Mouse (Mus musculus) liver, embryonic 16.5 days (tissue): Measurements from ENCODE around the gene Nkapl. TPM values are rescaled to one million over a fixed set of nuclear protein-coding genes. Genes with fewer than 3 reads are reported as not detected.

Experiments used
- ATAC-seq: fragments of 200-750 bp; cut with Nextera tagmentation; 2 replicates; pipeline ENCODE4 v1.8.0; 2017; ENCODE audit warnings: low read depth, mild to moderate bottlenecking, moderate number of reproducible peaks, moderate library complexity
- H3K27ac ChIP-seq: fragments of 300-500 bp; sonication (generic); 2 replicates; pipeline ENCODE4 v1.5.1; 2014; ENCODE audit warnings: mild to moderate bottlenecking, low read length
- H3K27me3 ChIP-seq: fragments of 300-500 bp; sonication (generic); 2 replicates; pipeline ENCODE4 v1.6.1; 2014; ENCODE audit warnings: low read depth, low read length, mixed read lengths; ENCODE audit not compliant: control insufficient read depth, insufficient read depth
- H3K36me3 ChIP-seq: fragments of 300-500 bp; sonication (generic); 2 replicates; pipeline ENCODE4 v1.6.1; 2014; ENCODE audit warnings: mild to moderate bottlenecking; ENCODE audit not compliant: control insufficient read depth, insufficient read depth
- H3K4me1 ChIP-seq: fragments of 300-500 bp; sonication (generic); 2 replicates; pipeline ENCODE4 v1.6.1; 2014; ENCODE audit warnings: low read depth, low read length, mixed read lengths; ENCODE audit not compliant: control insufficient read depth
- H3K4me2 ChIP-seq: fragments of 300-500 bp; sonication (generic); 2 replicates; pipeline ENCODE4 v1.6.1; 2014; ENCODE audit warnings: low read depth, low read length, mixed read lengths
- H3K4me3 ChIP-seq: fragments of 300-500 bp; sonication (generic); 2 replicates; pipeline ENCODE4 v1.5.1; 2014; ENCODE audit warnings: low read depth, mild to moderate bottlenecking, low read length
- H3K9ac ChIP-seq: fragments of 300-500 bp; sonication (generic); 2 replicates; pipeline ENCODE4 v1.6.1; 2014; ENCODE audit warnings: low read depth, low read length
- H3K9me3 ChIP-seq: fragments of 300-500 bp; sonication (generic); replicated peaks from 2 replicates; pipeline ENCODE4 v1.6.1; 2016; ENCODE audit warnings: low read length; ENCODE audit not compliant: control insufficient read depth
- WGBS: fragments of 180-500 bp; shearing (Covaris S2); extraction: QIAGEN DNeasy Blood & Tissue Kit; methylation state at CpG from one replicate; pipeline ENCODE4 v1.1.7; 2014; ENCODE audit not compliant: insufficient replicate concordance; 5-methylcytosine and 5-hydroxymethylcytosine counted together
- polyA plus RNA-seq: library from polyadenylated mRNA; unstranded; fragments of >200 nt; fragmentation: Nextera tagmentation; extraction: Ambion mirVana; gene quantifications from 2 replicates; pipeline ENCODE4 v1.2.1, GENCODE M21; 2015

Nkapl gene
- polyA plus RNA-seq, 1 experiment from 2014 or later = 1.0 TPM

- Histone ChIP-seq H3K9me3 (no peaks in the 10 kb centered on the region), H3K27me3 (no peaks in the 10 kb centered on the region), H3K4me2 (no peak overlapping the region), H3K4me3 (no peak overlapping the region), H3K9ac (no peak overlapping the region), H3K27ac (no peak overlapping the region), H3K4me1 (peaks cover 4% of the 10 kb centered on the region), H3K36me3 (peaks cover 9% of the 10 kb centered on the region; the same call in 1 of the 2 replicates)
- ATAC-seq = no peak
- 78% methylated on average over 9 of the region's 9 CpGs for WGBS
Observed at GRCm38 (mm10) chr13:21446796-21447195, 21.5 kb downstream of the Nkapl start.

DNA sequence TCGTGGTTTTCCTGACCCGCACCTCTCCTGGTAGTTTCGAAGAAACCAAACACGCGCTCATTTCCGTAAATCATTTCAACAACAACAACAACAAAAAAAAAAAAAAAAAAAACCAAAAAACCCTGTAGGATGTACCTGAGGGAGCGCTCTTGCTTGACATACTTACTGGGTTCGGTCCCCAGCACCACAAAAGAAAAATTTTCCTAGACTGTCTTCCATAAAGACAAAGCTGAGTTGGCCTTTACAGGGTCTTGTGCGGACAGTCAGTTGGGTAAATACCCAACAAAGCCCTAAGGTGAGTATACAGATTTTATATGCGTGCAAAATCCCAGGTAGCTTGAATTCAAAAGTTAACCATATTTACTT is 27.1 kb downstream of the Nkapl start:
- H3K27ac ChIP-seq = peak overlapping the region; percentile 83
- WGBS = 20% methylated on average over 10 of the region's 10 CpGs
- 0 out of 2 replicates have a peak, but pooled peaks have one; percentile 4 for ATAC-seq

GRCm38 (mm10) chr13:21440503-21441206 is 27.7 kb downstream of the Nkapl start, which contains the start of gene Pgbd1:
Gene Pgbd1 (minus strand): TSS chr13:21441058.
- Histone ChIP-seq H3K36me3 (peaks cover 6% of the 10 kb centered on the region; the same call in 1 of the 2 replicates), H3K27ac (peak within 1 kb of the TSS; percentile 83), H3K9me3 (no peaks in the 10 kb centered on the region), H3K27me3 (no peaks in the 10 kb centered on the region), H3K4me2 (peak within 1 kb of the TSS; percentile 79), H3K4me3 (peak within 1 kb of the TSS; percentile 73), H3K9ac (peak within 1 kb of the TSS; percentile 73), H3K4me1 (peaks cover 8% of the 10 kb centered on the region)
- ATAC-seq = peak; percentile 81
- under 1% methylated on average over 32 of the region's 32 CpGs for WGBS

More for the DNA sequence above, 27.1 kb downstream of the Nkapl start:
- no peaks in the 10 kb centered on the region for H3K27me3 ChIP-seq
- peaks cover 6% of the 10 kb centered on the region; the same call in 1 of the 2 replicates for H3K36me3 ChIP-seq
- peaks cover 8% of the 10 kb centered on the region for H3K4me1 ChIP-seq
- peak overlapping the region; percentile 73 for H3K9ac ChIP-seq
- H3K9me3 ChIP-seq = no peaks in the 10 kb centered on the region
- H3K4me2 ChIP-seq = peak overlapping the region; percentile 79
- H3K4me3 ChIP-seq = peak overlapping the region; percentile 73

DNA sequence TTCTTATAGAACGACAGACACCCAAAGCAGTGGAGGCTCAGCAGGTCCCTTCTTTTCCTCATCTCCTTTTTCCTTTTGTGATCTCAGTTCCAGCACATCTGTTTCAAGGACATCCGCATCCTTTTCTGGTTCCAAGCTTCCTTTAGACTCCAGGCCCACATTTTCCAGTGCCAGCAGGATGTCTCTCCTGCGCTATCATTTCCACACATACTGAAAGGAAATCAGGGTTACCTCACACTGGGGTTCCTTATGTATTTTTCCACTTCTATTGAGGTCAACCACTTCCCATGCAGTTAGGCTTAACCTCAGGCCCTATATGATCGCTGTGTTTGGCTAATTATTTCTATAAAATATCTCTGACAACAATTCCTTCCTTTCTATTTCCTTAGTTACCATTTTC is 32.8 kb downstream of the Nkapl start:
- no peak for ATAC-seq
- no peak overlapping the region for H3K9ac ChIP-seq
- H3K4me3 ChIP-seq = no peak overlapping the region

DNA sequence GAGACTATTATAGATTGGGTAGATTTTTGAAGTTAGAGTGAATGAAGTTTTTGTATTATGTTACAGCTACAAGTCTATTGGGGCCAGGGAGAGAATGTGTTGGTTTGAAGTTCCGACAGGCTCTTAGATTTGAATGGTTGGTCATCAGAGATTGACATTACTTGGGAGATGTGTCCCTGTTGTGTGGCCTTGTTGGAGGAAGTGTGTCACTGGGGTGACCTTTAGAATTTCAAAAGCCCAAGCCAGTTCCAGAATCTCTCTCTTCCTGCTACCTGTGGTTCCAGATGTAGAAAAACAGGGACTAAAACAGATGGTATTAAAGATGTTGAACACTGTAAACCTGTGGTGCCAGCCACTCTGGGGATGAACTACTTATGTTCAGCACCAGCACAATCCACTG is 40.7 kb downstream of the Nkapl start:
- 86% methylated on average over 1 of the region's 1 CpGs for WGBS
- no peaks in the 10 kb centered on the region for H3K27me3 ChIP-seq
- H3K4me3 ChIP-seq = no peak overlapping the region
- H3K36me3 ChIP-seq = no peaks in the 10 kb centered on the region
- no peaks in the 10 kb centered on the region for H3K9me3 ChIP-seq
- no peak overlapping the region for H3K27ac ChIP-seq
- H3K4me2 ChIP-seq = no peak overlapping the region
- no peak for ATAC-seq
- H3K4me1 ChIP-seq = peaks cover 8% of the 10 kb centered on the region
- H3K9ac ChIP-seq = no peak overlapping the region

More for the DNA sequence above, 32.8 kb downstream of the Nkapl start:
- no peaks in the 10 kb centered on the region for H3K9me3 ChIP-seq
- no peaks in the 10 kb centered on the region for H3K27me3 ChIP-seq
- peaks cover 6% of the 10 kb centered on the region for H3K4me1 ChIP-seq
- H3K4me2 ChIP-seq = no peak overlapping the region
- no peaks in the 10 kb centered on the region for H3K36me3 ChIP-seq
- WGBS = 70% methylated on average over 4 of the region's 4 CpGs
- no peak overlapping the region for H3K27ac ChIP-seq

GRCm38 (mm10) chr13:21423301-21423700 is 45.0 kb downstream of the Nkapl start:
- Histone ChIP-seq H3K9ac (no peak overlapping the region), H3K4me3 (no peak overlapping the region), H3K9me3 (no peaks in the 10 kb centered on the region), H3K4me1 (peaks cover 23% of the 10 kb centered on the region), H3K27me3 (no peaks in the 10 kb centered on the region), H3K4me2 (no peak overlapping the region), H3K27ac (no peak overlapping the region; the same call in 1 of the 2 replicates), H3K36me3 (no peaks in the 10 kb centered on the region)
- ATAC-seq = no peak
- WGBS = 51% methylated on average over 5 of the region's 5 CpGs

DNA sequence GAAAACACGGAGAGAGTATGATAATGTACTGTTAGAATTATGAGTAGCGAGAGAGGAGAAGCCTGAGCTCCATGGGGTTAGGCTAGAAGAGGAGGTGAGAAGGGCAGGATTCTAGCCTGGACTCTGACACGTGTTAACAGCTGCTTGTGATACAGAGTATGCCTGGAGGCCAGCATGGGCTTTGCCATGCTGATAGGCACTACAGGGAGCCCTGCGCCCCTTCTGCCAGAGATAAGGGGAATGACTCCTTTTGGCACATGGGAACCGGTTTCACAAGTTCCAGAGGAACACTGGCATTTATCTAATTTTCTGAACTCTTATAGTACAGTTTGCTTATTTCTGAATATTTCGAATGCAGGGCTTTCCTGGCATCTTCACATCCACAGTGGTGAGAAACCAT is 49.4 kb downstream of the Nkapl start:
- 14% methylated on average over 6 of the region's 6 CpGs for WGBS
- H3K36me3 ChIP-seq = no peaks in the 10 kb centered on the region
- H3K9ac ChIP-seq = peak overlapping the region; percentile 59
- peaks cover 55% of the 10 kb centered on the region for H3K4me1 ChIP-seq
- ATAC-seq = peak; percentile 95
- H3K27ac ChIP-seq = peak overlapping the region; percentile 91
- H3K4me3 ChIP-seq = peak overlapping the region; percentile 15; the same call in 1 of the 2 replicates
- no peaks in the 10 kb centered on the region for H3K27me3 ChIP-seq
- H3K9me3 ChIP-seq = no peaks in the 10 kb centered on the region
- peak overlapping the region; percentile 47 for H3K4me2 ChIP-seq

DNA sequence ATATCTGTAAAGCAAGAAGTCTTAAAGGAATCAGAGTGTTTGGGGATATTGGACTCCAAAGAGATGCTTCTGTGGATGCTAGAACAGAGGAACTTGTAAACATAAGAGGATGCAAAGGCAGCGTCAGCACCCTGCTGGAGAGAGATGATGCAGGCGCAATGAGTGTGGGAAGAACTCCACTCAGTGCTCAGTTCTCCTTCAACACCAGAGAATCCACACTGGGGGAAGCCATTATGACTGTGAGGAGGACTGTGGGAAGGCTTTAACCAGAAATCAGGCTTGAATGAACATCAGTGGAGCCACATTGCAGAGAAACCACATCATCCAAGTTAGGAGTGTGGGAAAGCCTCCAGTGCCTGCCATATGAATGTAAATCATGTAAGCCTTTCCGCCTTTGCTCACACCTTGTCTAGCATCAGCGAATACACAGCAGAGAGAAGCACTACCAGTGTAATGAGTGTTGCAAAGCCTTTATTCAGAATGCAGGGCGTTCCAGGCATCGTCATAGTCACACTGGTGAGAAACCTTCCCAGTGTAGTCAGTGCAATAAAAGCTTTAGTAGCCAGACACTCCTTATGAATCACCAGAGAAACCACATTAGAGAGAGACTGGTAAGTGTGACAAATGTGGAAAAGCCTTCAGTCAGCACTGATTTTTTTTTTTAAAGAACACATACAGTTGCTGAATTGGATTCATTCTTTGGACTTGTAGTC is 50.9 kb downstream of the Nkapl start:
- no peaks in the 10 kb centered on the region for H3K9me3 ChIP-seq
- peak overlapping the region; percentile 53; the same call in 1 of the 2 replicates for H3K27ac ChIP-seq
- no peak overlapping the region for H3K4me2 ChIP-seq
- no peaks in the 10 kb centered on the region for H3K36me3 ChIP-seq
- 75% methylated on average over 6 of the region's 6 CpGs for WGBS
- ATAC-seq = no peak
- no peaks in the 10 kb centered on the region for H3K27me3 ChIP-seq
- no peak overlapping the region for H3K4me3 ChIP-seq
- peaks cover 57% of the 10 kb centered on the region for H3K4me1 ChIP-seq
- H3K9ac ChIP-seq = no peak overlapping the region
